Mouse (Mus musculus): Measurements from ENCODE around the gene Tmem30a. TPM values are rescaled to one million over a fixed set of nuclear protein-coding genes. Genes with fewer than 3 reads are reported as not detected.

Tmem30a gene
- 10 to 100 TPM; 44.8 to 47.5 TPM for total RNA-seq (2021)
- long read RNA-seq, experiment 1, transcript Tmem30a-201 (7 exons, 3,658 nt) = major isoform, 144 of 150 reads
- long read RNA-seq, experiment 1, partial matches to known transcripts = 2 of 150 reads
- long read RNA-seq, experiment 1, other reads (novel, unspliced or antisense) = 0 of 150 reads
- long read RNA-seq, experiment 2, transcript Tmem30a-201 (7 exons, 3,658 nt) = major isoform, 150 of 160 reads
- long read RNA-seq, experiment 2, partial matches to known transcripts = 3 of 160 reads
- long read RNA-seq, experiment 2, other reads (novel, unspliced or antisense) = 3 of 160 reads

DNA sequence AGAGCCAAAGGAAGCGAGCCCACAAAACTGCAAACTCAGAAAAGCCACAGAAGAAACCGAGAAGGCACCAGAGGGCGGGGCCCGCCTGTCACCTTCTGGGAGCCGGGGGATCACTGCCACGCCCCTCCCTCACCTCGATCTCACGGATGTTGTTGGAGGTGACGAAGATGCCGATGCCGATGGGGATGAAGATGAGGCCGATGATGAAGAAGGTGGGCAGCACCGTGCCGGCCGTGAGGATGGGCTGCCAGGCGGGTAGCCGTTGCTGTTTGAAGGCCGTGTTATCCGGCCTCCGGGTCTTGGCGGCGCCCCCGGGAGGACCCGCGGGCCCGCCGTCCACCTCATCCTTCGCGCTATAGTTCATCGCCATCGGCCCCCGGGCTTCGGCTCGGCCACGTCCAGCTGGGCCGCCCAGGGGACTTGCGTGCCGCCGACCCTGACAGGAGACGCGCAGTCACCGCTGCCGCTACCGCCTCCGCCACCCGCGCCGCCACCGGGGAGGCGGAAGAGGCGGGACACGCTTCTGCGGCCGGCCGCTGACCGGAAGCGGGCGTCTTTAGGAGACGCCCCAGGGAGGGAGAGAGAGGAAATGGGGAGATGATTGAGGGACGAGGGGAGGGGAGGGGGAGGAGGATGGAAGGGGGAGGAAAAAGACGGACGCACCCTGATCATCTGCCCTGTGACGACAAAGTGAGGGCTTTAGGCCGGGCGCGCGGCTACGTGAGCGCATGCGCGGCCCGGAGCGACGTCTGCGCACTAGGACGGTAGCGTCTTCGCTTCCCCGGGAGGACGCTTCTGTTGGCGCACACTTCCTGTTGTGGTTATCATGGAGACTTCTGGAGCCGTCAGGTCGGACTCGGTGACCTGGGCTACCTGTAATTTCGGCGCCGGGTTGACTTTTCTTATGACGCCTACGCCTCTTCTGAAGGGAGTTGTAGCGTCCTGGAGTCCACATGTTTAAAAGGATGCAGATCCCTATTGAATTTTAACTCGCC is at the start of gene Tmem30a:
Gene Tmem30a, minus strand, starts transcription at position 667 of the 995 bp plus-strand sequence.
- DNase-seq (ENCODE audit: low spot score in 2 of 2) = peak; percentile 88 to 93

DNA sequence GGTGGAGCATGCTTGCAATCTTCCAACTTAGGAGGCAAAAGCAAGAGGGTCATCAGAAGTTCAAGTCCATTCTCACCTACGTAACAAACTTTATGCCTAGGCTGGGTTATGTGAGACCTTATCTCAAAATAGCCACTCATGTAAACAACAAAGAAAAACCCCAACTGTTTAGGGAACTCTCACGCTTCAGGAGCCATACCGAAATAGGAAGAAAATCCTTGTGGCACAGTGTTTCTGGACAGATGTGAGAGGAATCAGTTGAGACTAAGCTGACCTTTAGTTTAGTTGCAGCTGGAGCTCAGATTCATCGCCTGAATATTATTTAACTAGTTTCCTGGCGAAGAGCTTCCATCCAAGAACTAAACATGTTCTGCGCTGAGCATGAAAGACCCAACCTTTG is 49.3 kb upstream of the Tmem30a start:
- DNase-seq (ENCODE audit: low spot score in 2 of 2) = no peak

DNA sequence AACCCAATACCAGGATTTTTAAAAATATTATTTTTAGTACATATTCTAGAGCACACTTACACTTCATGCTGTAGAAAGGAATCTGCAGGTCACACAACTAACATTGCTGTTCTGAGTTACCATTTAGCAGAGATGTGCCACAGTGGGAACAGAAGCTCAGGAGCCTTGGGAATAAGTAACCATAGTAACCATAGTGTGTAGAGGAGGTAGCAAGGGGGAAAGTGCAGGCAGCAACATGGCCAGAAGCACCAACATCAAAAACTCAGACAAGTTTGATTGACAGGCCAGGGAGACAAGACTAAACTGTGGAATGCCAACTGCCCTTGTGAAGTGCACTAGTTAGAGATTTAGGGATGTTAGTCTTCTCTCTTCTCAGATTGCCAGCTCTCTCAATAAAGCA is 48.7 kb upstream of the Tmem30a start:
- DNase-seq (ENCODE audit: low spot score in 2 of 2) = no peak

DNA sequence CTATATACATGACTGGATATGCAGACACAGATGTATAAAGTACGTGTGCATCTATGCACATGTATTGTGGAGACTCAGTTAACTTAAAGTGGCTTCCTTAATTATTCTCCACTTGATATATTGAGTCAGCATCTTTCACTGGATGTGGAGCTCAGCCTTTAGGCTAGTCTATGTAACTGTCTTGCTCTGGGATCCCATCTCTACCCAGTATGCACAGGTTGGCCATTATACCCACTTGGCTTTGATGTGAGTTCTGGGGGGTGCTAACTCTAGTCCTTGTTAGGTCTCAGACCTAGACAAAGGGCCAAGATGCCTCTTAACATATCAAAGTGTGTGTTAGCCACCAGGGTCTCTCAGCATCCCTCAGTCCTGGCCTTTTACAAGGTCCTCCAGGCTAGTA is 38.0 kb upstream of the Tmem30a start:
- DNase-seq (ENCODE audit: low spot score in 2 of 2) = no peak

DNA sequence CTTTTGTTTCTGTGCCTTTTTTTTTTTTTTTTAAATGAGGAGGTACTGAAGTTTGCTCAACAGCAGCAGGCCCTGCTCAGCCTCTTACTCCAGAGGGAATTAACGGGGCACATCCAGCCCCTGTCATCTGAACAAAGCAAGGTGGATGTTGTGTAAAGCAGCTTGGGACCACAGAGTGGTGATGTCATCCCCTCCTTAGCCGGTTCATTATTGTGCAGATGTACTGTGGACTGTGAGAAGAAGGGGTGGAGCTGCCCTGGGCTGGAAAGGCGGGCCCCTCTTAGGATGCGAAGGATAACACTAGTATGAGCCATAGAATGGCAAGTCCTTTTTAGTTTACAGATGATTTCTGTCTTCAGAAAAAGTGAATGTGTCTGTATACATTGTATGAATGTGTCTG is 37.6 kb upstream of the Tmem30a start:
- no peak for DNase-seq (ENCODE audit: low spot score in 2 of 2)

DNA sequence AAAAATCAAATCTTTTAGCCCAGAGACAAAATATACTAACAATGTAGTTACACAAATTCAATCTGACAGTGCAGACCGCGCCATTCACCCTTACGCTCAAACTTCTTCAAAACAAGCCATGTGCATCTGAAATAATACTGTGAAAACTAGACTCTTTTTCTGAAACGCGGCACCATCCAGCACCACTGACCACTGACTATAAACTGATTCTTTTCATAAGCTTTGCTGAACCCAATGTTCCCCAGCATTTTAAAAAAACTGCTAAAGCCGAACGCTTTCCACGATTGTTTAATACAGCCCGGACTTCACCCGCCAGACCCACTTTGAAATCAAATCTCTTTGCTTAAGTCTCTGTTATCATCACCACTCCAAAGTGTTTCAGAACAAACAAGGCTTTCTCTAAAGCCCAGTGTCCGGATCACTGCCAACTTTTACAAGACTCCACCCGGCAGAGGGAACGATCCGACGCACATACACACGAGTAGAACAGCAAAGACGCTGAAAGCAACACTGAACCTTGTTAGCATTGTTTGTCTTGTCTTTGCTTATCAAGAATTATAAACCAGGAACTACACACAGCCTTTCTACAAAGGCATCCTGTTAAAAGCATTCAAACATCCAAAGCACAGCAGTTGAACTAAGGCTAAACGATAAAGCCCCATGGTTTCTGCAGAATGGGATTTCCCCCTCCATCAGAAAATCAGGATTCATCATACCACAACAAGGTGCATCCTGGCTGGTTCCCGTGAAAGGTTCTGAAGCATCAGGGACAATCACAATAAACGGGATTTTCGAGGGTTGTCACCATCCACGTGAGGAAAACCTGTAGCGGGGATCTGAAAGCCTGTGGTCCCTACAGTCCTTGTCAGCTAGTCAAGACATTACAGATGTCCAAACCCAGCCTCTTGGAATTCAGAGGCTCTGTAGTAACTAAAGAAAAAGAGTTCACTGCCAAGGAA is 36.8 kb upstream of the Tmem30a start:
- no peak for DNase-seq (ENCODE audit: low spot score in 2 of 2)

DNA sequence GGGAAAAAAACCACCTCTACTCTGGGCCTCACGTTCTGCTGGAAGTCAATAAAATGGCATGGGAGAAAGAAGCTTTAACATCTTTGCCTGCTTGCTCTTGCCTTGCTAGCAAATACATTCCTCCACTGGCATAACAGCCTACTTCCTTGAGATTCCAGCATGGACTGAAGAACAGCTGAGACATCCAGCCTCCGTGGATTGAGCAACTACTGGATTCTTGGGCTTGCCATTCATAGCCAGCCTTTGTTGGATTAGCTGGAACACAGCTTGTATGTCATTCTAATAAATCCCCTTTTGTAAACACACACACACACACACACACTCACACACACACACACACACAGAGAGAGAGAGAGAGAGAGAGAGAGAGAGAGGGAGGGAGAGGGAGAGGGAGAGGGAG is 33.8 kb upstream of the Tmem30a start:
- DNase-seq (ENCODE audit: low spot score in 2 of 2) = no peak

DNA sequence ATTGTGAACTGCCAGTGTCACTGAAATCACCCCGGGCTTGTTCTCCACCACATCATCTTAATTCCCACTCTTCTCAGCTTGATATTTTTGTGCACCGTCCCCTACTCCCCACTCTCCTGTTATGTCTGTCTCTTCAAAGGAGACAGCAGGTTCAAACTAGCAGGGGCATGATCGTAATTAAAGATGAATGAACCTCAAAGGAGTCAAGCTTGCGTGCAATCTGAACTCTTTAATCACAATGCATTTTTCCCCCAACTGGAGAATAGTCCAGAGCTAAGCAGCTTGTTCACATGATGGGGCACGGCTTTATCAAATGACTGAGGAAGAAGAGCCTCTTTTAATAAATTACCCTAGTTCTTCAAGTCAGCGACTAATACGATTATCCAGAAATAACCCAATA is 32.2 kb upstream of the Tmem30a start:
- no peak for DNase-seq (ENCODE audit: low spot score in 2 of 2)

DNA sequence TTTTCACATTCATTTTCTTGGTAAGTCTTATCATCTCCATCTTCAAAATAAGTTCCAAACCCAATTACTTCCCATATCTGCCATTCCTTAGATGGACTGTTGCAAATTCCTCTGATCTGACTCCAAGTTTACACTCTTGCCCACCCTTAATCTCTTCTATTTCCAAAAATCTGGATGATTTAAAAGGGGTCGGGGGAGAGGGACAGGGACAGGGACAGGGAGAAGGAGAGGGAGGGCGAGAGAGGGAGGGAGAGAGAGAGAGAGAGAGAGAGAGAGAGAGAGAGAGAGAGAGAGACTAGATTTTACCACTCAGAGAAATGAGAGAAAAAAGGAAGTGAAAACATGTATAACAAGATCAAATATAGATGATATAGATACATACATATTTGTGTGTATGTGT is 30.5 kb upstream of the Tmem30a start:
- no peak for DNase-seq (ENCODE audit: low spot score in 2 of 2)

DNA sequence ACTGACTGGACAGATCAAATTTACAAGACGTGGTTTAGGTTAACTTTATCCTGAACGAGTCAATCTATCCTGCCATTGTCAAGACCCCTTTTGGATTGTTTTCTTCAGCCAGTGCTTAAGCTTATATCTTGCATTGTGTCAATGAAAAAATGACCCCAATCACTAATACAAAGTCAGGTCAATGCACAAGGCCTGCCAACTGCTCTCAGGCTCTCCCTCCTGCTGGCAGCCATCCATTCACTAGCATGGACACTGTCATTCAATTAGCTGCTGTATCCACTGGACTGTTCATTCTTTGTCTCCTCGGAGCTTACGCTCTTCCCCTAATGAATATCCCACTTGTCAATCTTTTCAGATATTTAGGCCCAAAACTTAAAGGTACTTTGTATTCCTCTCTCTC is 30.1 kb upstream of the Tmem30a start:
- no peak for DNase-seq (ENCODE audit: low spot score in 2 of 2)

DNA sequence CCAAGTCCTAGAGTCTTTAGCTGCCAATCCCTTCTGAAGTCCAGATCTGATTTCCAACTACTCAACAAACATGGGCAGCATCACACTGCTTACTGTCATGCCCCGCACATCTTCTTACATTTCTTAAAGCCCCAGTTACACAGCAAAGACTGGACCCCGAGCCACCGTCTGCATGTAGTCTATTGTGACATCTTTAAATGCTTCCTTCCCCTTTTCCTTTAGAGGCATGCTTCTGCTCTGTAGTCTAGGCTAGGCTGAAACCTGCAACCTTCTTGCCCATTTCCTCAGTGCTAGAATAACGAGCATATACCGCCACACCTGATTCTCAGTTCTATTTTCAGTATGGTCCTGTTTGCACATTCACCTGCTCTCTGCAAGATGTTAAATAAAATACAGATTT is 23.2 kb upstream of the Tmem30a start:
- no peak for DNase-seq (ENCODE audit: low spot score in 2 of 2)

DNA sequence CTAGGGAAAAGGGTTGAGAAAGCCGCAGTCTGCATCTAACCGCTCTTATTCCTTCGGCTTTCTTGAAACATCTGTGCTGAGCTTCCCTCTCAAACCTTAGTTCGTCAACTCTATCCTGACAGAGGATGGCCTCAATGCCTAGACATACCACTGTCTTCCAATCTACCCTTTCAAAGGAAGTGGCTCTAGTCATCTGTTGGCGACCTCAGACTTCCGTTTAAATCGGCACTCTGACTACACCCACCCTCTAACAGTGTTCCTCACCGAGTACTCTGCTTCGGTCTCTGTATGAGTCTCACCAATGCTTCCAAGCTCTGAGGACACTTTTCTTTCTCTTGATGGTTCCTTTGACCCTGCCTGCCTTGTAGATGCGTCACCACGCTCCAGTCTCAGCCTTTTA is 22.7 kb upstream of the Tmem30a start:
- no peak for DNase-seq (ENCODE audit: low spot score in 2 of 2)

DNA sequence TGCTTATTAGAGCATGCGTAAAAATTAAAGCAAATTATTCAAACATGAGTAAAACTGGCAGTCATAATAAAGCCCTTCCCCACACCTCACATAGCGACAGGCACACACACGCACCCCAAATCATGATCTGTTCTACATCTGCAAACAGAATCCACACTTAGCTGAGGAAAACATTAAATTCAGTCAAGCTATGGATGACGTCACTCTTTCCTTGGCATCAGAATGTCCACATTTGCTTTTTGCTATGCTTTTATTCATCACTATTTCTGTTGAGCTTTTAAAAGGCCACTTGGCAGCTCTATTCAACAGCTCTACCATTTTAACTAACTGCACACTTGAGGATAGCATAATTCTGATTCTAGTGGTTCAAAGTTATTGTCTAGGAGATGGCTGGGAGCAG is 21.3 kb upstream of the Tmem30a start:
- no peak for DNase-seq (ENCODE audit: low spot score in 2 of 2)

DNA sequence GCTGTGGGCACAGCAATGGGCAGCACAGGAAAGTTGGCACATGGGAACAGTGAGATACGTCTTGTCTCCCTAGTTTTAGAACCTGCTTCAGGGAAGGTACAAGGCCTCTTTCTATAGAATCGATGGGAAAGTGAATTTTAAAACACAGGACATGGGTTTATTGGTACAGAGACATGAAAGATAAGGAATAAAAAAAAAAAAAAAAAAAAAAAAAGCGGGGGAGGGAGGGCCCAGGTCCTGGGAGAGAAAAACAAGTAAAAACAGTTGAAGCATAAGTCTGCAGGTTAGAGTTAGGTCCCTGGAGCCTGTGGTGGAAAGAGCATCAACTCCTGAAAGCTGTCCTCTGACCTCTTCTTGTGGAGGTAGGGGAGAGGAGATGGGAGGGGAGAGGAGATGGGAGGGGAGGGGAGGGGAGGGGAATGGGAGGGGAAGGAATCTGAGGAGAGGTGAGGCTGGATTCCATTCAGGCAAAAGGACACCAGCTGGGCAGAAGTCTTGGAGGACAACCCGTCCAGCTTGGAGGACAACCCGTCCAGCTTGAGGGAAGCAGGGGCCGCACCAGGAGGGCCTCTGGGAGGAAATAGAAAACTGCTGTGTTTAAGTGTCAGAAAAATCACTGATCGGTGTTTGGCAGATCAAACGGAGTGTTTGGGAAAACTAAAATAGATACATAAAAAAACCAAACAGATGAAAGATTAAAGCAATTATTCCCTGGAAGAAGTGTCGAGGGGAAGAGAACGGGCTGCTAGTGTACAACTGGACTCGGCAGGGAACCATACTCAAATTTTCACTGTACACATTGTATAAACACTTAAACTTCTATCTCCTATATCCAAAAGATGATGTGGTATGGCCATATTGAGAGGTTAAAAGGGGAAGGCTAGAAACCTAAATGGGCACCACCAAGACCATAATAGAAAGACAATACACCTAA is 17.9 kb upstream of the Tmem30a start:
- DNase-seq (ENCODE audit: low spot score in 2 of 2) = no peak

DNA sequence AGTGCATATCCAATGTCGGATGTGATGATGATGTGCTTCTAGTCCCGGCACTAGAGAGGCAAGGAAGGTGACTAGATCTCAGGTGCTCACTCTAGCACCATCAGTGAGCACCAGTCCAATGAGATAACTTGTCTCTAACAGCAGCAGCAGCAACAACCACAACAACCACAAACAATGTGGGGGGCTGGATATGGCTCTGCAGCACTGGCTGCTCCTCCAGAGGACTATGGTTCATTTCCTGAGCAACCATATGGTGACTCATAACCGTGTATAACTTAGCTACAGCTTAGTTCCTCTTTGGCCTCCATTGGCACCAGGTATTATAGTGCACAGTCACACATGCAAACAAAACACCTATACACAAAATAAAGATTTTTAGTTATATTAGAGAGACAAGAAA is 17.2 kb upstream of the Tmem30a start:
- no peak for DNase-seq (ENCODE audit: low spot score in 2 of 2)

DNA sequence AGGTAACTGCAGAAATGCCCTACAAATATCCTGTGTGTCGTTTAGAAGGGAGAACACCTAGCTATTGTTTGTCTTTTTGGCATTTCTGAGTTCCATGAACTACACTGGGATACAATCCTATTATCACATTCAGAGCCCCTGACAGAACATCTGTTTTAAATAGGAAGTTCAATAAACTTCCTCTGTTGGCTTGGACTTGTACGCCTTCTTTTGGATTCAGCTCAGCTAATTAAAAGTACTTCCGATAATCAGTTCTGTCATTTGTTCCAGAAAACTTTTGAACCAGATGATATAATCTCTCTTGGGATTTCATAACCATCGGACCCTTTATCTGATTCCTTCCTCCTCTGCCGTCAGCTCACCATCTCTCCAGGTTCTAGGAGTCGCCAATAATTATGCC is 16.1 kb upstream of the Tmem30a start:
- no peak for DNase-seq (ENCODE audit: low spot score in 2 of 2)

DNA sequence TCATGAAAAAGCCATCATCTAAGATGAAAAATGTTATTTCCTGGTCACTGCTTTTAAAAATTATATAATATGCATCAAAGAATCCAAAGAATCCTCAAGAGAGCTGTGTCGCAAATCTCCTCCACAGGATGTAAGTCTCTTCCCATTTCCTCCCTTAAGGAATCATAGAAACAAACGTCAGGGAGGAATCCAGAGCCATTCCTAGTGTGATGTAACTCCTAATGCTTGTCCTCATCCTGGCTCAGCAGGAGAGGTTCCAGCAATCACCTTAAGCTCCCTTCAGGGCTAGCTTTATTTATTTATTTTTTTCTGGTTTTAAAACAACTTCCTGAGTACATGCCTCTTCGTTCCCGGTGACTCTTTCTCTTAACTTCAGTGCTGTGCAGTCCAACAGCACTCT is 13.9 kb upstream of the Tmem30a start:
- no peak for DNase-seq (ENCODE audit: low spot score in 2 of 2)

DNA sequence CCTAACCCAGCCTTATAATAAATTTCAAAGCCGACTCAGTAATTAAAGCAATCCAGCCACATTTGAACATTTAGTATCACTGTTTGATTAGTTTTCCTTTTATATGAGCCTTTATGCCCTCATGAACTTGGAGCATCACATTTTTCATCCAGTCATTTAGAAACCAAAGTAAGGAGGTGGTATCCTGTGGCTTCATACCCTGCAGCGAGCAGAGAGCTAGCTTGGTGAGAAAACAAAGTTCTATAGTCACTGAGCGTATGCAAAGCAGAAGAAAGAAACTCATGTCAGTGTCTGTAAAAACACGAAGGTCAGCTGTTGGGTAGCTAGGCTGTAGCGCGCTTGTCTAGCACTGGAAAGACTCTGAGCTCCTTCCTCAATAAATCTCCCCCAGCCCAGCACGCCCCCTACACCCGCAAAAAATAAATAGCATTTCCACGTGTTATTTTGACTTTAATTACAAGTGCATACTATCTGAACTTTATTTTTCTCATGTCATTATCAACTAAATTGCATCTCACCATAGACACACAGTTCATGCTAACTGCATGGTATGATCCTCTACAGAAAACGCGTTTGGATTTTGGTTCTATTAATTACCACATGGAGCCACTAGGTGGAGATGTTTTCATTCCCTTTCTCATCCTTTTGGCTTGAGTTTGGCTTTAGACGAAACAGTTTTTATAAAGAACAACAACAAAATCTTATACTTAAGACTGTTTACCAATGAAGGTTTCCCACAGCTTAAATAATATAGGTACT is 13.2 kb upstream of the Tmem30a start:
- no peak for DNase-seq (ENCODE audit: low spot score in 2 of 2)

DNA sequence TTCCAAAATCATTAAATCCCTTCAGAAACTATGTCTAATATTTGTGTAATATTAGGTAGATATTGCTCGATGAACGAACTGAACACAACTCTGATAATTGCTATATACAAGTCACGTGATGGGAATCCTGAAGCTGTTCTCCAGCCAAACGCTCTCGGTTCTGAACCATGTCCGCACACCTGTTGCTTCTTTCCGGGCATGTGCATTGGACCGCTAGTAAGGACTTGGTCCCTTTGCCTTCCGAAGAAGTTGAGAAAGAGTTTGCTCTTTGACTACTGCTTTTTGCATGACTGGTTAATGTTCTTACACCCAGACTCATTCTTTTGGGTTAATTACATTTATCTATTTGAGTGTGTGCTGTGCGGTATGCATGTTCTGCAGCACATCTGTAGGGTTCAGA is 12.1 kb upstream of the Tmem30a start:
- no peak for DNase-seq (ENCODE audit: low spot score in 2 of 2)

Data from gastrocnemius, postnatal 4 days (tissue).